Mouse (Mus musculus) R1 (cell line): ENCODE data around the gene Spast.

Experiments used
- DNase-seq: peaks from one replicate; pipeline ENCODE4 v3.0.0-alpha.2; 2018; ENCODE audit warnings: low read depth, low spot score

Spast gene

DNA sequence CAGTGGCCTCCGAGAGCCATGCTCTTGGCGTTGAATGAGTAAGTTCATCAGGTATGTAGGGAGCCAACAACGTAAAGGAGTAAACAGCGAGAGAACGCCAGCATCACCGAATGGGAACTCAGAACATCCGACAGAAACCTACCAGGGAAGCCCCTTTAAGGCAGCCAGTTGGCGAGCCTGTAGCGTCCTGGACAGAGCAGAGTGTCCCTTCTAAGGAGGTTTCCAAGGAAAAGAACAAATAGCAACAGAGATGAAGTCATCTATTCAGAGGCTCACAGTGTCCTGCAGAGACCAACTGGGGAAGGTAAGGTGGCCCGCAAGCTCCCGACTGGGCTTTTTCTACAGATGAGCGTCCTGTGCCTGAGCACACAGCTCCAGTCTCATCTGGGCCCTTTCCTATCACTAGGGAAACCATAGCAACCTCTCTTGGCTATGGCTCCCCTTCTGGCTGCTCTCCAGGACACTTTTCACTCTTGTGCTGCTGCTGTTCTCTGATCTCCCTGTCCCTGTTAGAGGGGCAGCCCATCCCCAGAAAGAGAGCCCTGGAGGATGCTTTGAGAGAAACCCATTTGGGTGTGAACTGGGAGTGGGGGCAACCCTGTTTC lies 85.7 kb downstream of the Spast start:
- DNase-seq: peak; percentile 46

GRCm38 (mm10) chr17:74430074-74430473 lies 91.3 kb downstream of the Spast start:
- no peak for DNase-seq

DNA sequence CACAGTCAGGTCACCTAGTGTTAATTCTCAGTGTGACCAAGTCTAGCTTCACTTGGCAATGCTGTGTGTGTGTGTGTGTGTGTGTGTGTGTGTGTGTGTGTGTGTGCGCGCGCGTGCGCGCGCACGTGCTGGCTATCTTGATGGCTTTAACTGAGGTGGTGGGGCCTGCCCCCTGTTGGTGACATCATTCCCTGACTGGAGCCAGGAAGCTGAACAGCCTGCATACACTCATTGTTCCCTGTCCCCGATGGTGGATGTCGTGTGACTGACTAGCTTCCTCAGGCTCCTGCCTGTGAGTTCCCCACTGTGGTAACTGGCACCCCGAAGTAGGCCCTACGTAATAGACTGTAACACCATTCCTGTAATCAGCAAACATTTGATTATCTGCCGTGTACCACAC lies 92.7 kb downstream of the Spast start:
- peak; percentile 83 for DNase-seq

DNA sequence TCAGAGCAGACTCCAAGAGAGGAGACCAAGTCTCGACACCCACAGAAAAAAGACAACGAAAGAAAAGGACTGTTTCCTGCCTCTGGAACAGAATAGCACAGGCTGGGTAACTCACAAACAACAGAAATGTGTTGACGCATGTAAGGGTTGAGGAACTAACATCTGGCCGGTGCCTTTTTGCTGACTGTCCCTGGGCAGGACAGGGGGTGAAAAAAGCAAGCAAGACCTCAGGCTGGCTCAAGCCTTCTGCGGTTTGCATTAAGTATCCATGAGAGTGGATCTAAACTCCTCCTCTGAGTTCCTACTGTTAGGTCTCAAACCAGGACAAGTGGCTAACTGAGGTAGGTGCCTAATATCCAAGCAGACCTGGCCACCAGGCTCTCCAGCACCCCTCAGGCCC lies 93.8 kb downstream of the Spast start:
- DNase-seq: no peak

- no peak for DNase-seq
Observed at GRCm38 (mm10) chr17:74437762-74438161, 99.0 kb downstream of the Spast start.

DNA sequence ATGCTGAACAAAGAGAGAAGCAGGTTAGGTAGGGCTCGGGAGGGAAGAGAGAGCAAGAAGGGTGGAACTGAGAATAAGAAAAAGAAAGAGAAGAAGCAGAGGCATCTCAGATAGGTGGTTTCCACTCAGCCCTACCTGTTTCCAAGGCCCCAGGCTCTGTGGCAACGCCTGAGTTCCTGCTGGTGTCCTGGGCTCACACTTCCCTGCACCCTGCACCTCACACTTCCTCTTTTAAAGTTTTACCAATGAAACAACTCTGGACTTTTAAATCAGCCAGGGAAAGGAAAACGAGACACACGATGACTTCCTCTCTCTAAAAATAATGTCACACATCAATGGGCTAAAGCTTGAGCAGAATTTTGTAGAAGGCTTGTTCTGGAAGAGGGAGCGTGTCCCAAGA lies 101.7 kb downstream of the Spast start:
- DNase-seq: no peak
